Mouse (Mus musculus): ENCODE measurements at regions not wholly inside any gene's neighbourhood (a gene's known extent, or its start where the extent isn't known, plus 50 kb on each side); places are given as distances from the start of the nearest gene placed in this dataset.

DNA sequence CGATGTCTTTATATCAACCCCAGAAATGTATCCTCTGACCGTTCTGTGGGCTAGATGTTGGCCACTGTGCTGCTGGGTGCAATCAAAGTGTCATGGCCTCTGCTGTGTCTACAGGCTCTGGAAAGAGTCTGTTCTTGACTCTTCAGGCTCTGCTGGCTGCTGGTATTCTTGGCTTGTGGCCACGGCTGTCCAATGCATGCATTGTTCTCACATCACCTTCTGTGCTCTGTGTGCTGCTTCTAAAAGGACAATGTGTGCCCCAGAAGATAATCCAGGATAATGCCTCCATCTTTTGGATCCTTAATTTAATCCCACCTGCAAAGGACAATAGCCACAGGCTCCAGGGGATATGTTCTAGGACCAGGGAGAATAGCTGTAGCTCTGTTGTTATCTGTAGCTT lies 77.5 kb upstream of the Dapl1 start:
- Histone ChIP-seq H3K27ac (replicated peaks) (no peak overlapping the region), H3K27me3 (no peaks in the 10 kb centered on the region), H3K4me2 (replicated peaks) (no peak overlapping the region), H3K4me3 (no peak overlapping the region), H3K9ac (replicated peaks) (no peak overlapping the region), H3K9me3 (no peaks in the 10 kb centered on the region), H3K36me3 (no peaks in the 10 kb centered on the region), H3K4me1 (peaks cover 5% of the 10 kb centered on the region; the same call in 1 of the 2 replicates)
- ATAC-seq (ENCODE audit: low FRiP score, low read depth), result no peak
- 78% methylated on average over 3 of the region's 3 CpGs for WGBS

DNA sequence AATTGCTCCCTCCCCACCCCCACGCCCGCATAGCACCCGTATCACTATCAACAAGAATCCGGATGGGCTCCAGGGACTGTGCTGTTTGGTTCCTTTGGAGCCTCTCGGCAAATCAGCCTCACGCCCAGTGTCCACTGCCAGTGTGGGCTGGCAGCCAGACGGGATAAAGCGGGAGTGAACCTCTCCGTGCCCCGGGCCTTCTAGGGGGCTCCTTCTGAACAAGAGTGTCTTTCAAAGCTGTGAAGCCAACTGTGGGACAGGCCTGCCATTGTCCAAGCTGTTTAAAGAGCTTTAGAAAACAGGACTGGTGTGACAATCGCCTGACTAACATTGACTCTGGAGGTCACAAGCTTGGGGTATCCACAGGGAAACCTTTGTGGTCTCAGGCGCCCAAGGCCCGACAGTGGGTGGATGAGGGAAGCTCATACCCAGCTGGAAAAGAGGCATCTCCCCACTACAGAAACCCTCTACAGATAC lies 76.9 kb upstream of the Dapl1 start:
- peak; percentile 62; the same call in 1 of the 2 replicates for ATAC-seq (ENCODE audit: low FRiP score, low read depth)
- peaks cover 5% of the 10 kb centered on the region; the same call in 1 of the 2 replicates for H3K4me1 ChIP-seq
- H3K27me3 ChIP-seq, result no peaks in the 10 kb centered on the region
- H3K36me3 ChIP-seq, result no peaks in the 10 kb centered on the region
- H3K9ac ChIP-seq (replicated peaks), result no peak overlapping the region
- no peak overlapping the region for H3K4me3 ChIP-seq
- no peaks in the 10 kb centered on the region for H3K9me3 ChIP-seq
- no peak overlapping the region for H3K4me2 ChIP-seq (replicated peaks)
- no peak overlapping the region for H3K27ac ChIP-seq (replicated peaks)
- 59% methylated on average over 13 of the region's 13 CpGs for WGBS

DNA sequence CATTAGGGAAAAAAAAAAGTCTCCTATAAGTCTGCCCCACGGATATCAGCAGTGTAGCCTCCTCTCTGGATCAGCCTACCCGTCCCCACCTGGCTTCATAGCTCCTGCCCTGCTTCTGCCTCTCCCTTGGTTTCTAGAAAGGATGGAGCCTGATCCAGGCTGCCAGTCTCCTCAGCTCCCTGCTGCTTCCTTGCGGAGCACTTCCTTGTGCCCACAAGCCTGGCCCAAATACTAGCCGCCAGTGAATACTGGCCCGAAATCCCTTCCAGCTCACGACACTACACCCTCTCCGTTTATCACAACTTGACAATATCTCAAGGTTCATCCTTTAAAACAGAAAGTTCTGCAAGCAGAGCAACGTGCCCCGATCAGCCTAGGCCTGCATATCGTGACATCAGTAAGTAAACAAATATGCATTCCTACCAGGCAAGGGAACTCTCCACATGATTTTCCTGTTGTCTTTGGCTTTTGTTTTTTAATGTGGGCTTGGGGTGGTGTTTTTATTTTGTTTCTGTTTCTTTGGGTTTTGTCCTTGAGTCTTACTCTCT lies 76.3 kb upstream of the Dapl1 start:
- no peak for ATAC-seq (ENCODE audit: low FRiP score, low read depth)
- Histone ChIP-seq H3K4me3 (no peak overlapping the region), H3K4me2 (replicated peaks) (no peak overlapping the region), H3K27me3 (no peaks in the 10 kb centered on the region), H3K4me1 (peaks cover 5% of the 10 kb centered on the region; the same call in 1 of the 2 replicates), H3K9ac (replicated peaks) (no peak overlapping the region), H3K27ac (replicated peaks) (no peak overlapping the region), H3K9me3 (no peaks in the 10 kb centered on the region), H3K36me3 (no peaks in the 10 kb centered on the region)
- WGBS, result 79% methylated on average over 10 of the region's 10 CpGs

- Histone ChIP-seq H3K4me3 (no peak overlapping the region), H3K36me3 (no peaks in the 10 kb centered on the region), H3K4me2 (replicated peaks) (no peak overlapping the region), H3K27me3 (no peaks in the 10 kb centered on the region), H3K27ac (replicated peaks) (no peak overlapping the region), H3K4me1 (peaks cover 14% of the 10 kb centered on the region), H3K9me3 (no peaks in the 10 kb centered on the region), H3K9ac (replicated peaks) (no peak overlapping the region)
- ATAC-seq (ENCODE audit: low FRiP score, low read depth), result peak; percentile 32; the same call in 1 of the 2 replicates
- 69% methylated on average over 9 of the region's 9 CpGs for WGBS
Observed at GRCm38 (mm10) chr2:59414612-59415011, 69.8 kb upstream of the Dapl1 start.

DNA sequence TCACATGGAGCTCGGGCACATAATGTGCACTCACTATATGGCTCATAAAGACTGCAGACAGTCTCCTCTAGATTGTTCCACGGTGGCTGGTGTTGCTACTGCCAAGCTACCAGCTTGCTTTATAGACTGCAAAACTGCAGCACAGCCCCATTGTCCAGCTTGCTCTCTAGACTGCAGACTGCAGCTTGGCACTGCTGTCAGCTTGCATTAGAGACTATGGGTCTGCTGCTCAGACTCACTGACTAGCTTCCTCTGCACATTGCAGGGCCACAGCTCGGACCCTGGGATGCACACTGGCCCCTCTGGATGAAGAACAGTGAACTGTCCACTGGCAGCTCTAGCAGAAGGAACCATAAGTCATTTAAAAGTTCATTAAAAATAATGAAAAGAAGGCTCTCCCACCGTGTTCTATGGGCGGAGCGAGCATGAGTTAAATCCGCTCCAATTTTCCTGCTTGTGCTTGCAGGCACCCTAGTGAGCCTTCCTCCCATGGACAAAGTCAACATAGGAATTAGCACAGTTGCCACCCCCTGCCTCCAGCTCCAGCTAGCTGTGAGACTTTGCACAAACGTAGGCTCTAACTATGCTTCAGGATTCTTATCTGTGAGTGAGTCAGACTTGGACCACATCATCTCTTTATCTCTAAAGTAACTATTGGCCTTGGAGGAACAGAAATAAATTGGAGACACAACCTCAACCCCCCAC lies 67.8 kb upstream of the Dapl1 start:
- H3K36me3 ChIP-seq, result no peaks in the 10 kb centered on the region
- H3K9me3 ChIP-seq, result no peaks in the 10 kb centered on the region
- H3K4me2 ChIP-seq (replicated peaks), result no peak overlapping the region
- no peak overlapping the region for H3K4me3 ChIP-seq
- no peak for ATAC-seq (ENCODE audit: low FRiP score, low read depth)
- peaks cover 14% of the 10 kb centered on the region for H3K4me1 ChIP-seq
- H3K27me3 ChIP-seq, result no peaks in the 10 kb centered on the region
- H3K9ac ChIP-seq (replicated peaks), result no peak overlapping the region
- 67% methylated on average over 8 of the region's 8 CpGs for WGBS
- no peak overlapping the region for H3K27ac ChIP-seq (replicated peaks)

DNA sequence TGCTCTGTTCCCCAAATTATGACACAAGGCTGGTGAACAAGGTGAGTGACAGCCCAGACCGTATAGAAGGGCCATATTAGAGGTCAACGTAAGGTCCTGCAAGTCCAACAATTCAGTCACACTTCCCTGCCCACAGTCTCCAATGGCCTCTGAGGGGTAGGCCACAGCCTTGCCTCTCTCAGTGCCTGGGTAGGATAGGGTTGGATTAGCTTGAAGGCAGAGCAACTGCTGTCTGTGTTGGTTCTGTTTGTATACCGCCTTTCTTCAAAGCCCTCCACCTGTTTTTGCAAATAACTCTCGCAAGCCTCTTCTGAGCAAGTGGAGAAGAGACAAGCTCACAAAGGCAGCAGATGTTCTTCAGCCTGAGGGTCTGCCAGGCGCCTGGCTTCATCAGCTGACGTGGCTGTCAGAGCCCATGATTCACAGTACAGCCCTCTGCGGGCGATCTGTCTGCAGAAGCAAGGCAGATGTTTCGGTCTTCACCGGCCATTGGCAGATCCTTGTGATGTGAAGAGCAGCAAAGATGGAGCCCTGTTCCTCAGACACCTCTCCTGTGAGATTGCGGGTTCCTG lies 67.0 kb upstream of the Dapl1 start:
- Histone ChIP-seq H3K4me3 (no peak overlapping the region), H3K27me3 (no peaks in the 10 kb centered on the region), H3K4me1 (peaks cover 14% of the 10 kb centered on the region), H3K36me3 (no peaks in the 10 kb centered on the region), H3K9me3 (no peaks in the 10 kb centered on the region), H3K27ac (replicated peaks) (no peak overlapping the region), H3K9ac (replicated peaks) (no peak overlapping the region), H3K4me2 (replicated peaks) (no peak overlapping the region)
- WGBS, result 83% methylated on average over 11 of the region's 11 CpGs
- ATAC-seq (ENCODE audit: low FRiP score, low read depth), result no peak

DNA sequence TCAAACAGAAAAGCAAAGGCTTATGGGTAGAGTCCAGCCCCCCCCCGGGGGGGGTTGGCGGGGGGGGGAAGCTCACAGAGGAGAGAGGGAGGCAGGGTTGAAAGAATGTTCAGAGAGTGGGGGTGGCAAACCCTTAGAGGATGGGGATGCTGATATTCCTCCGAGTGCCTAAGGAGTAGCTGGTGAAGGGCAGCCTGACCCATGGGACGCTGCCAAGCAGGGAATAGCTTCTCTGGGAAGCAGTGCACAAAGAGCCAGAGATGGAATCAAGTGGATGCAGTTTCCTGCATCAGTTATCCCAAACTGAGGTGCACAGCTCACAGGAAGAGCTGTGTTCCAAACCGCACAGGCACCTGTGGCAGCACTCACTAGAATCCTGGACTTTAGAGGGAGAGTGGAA lies 64.0 kb upstream of the Dapl1 start:
- Histone ChIP-seq H3K4me2 (replicated peaks) (no peak overlapping the region), H3K9me3 (no peaks in the 10 kb centered on the region), H3K4me3 (no peak overlapping the region), H3K36me3 (no peaks in the 10 kb centered on the region), H3K27ac (replicated peaks) (no peak overlapping the region), H3K9ac (replicated peaks) (no peak overlapping the region), H3K27me3 (no peaks in the 10 kb centered on the region), H3K4me1 (peaks cover 14% of the 10 kb centered on the region)
- ATAC-seq (ENCODE audit: low FRiP score, low read depth), result no peak
- 62% methylated on average over 5 of the region's 5 CpGs for WGBS

GRCm38 (mm10) chr2:59422291-59423242 lies 61.9 kb upstream of the Dapl1 start:
- no peaks in the 10 kb centered on the region for H3K9me3 ChIP-seq
- H3K27me3 ChIP-seq, result no peaks in the 10 kb centered on the region
- H3K9ac ChIP-seq (replicated peaks), result no peak overlapping the region
- no peaks in the 10 kb centered on the region for H3K36me3 ChIP-seq
- 85% methylated on average over 10 of the region's 10 CpGs for WGBS
- 0 out of 2 replicates have a peak, but pooled peaks cover 2% of the 10 kb centered on the region for H3K4me1 ChIP-seq
- no peak for ATAC-seq (ENCODE audit: low FRiP score, low read depth)
- no peak overlapping the region for H3K4me3 ChIP-seq
- H3K27ac ChIP-seq (replicated peaks), result no peak overlapping the region
- no peak overlapping the region for H3K4me2 ChIP-seq (replicated peaks)

- ATAC-seq (ENCODE audit: low FRiP score, low read depth), result no peak
- Histone ChIP-seq H3K4me1 (no peaks in the 10 kb centered on the region), H3K9ac (replicated peaks) (no peak overlapping the region), H3K9me3 (no peaks in the 10 kb centered on the region), H3K4me3 (no peak overlapping the region), H3K4me2 (replicated peaks) (no peak overlapping the region), H3K27ac (replicated peaks) (no peak overlapping the region), H3K27me3 (no peaks in the 10 kb centered on the region), H3K36me3 (no peaks in the 10 kb centered on the region)
- 80% methylated on average over 2 of the region's 2 CpGs for WGBS
Observed at GRCm38 (mm10) chr2:59424205-59424604, 60.2 kb upstream of the Dapl1 start.

DNA sequence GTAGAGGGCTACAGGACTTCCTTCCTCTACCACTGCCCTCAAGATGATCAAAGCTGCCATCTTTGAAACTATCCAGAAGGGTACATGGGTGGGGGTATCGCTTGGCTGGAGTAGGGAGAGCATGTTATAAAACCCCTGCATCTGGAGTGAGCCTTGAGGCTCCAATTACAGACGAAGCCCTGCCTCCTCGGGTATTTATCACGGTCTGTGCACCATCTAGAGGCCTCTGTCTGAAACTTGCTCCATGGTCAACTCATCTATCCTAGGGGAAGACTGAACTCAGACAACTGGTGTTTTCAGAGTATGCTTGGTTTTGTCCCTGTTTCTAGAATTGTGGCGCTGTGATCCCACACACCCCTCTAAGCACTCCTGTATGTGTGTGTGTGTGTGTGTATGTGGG lies 59.7 kb upstream of the Dapl1 start:
- Histone ChIP-seq H3K4me1 (no peaks in the 10 kb centered on the region), H3K27ac (replicated peaks) (no peak overlapping the region), H3K4me2 (replicated peaks) (no peak overlapping the region), H3K4me3 (no peak overlapping the region), H3K27me3 (no peaks in the 10 kb centered on the region), H3K9ac (replicated peaks) (no peak overlapping the region), H3K9me3 (no peaks in the 10 kb centered on the region), H3K36me3 (no peaks in the 10 kb centered on the region)
- WGBS, result 58% methylated on average over 5 of the region's 5 CpGs
- 0 out of 2 replicates have a peak, but pooled peaks have one; percentile 44 for ATAC-seq (ENCODE audit: low FRiP score, low read depth)

GRCm38 (mm10) chr2:59425876-59426275 lies 58.6 kb upstream of the Dapl1 start:
- no peaks in the 10 kb centered on the region for H3K36me3 ChIP-seq
- H3K4me3 ChIP-seq, result no peak overlapping the region
- no peak overlapping the region for H3K4me2 ChIP-seq (replicated peaks)
- no peaks in the 10 kb centered on the region for H3K9me3 ChIP-seq
- H3K4me1 ChIP-seq, result no peaks in the 10 kb centered on the region
- no peak overlapping the region for H3K27ac ChIP-seq (replicated peaks)
- ATAC-seq (ENCODE audit: low FRiP score, low read depth), result no peak
- no peak overlapping the region for H3K9ac ChIP-seq (replicated peaks)
- H3K27me3 ChIP-seq, result no peaks in the 10 kb centered on the region
- 96% methylated on average over 4 of the region's 4 CpGs for WGBS

DNA sequence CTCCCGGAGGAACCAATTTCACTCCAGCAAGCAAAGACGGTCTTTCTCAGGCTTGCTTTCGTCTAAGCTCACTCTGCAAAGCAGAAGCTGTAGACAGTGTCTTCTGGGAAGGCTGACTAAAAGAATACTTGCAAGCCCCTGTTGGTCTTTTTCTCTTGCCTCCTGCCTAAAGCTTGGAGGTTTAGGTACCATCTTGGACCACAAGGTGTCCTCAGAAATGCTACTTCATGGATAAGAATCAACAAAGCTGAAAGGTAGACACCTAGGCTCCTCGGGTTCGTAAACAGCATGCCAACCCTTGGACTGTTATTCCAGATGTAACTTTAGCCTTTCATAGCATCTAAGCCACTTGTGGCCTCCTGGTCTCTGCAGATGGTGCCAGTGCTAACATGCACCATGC lies 53.0 kb upstream of the Dapl1 start:
- H3K4me1 ChIP-seq, result no peaks in the 10 kb centered on the region
- 90% methylated on average over 5 of the region's 5 CpGs for WGBS
- no peak overlapping the region for H3K4me2 ChIP-seq (replicated peaks)
- H3K4me3 ChIP-seq, result no peak overlapping the region
- H3K36me3 ChIP-seq, result no peaks in the 10 kb centered on the region
- no peaks in the 10 kb centered on the region for H3K9me3 ChIP-seq
- no peak overlapping the region for H3K27ac ChIP-seq (replicated peaks)
- ATAC-seq (ENCODE audit: low FRiP score, low read depth), result no peak
- no peak overlapping the region for H3K9ac ChIP-seq (replicated peaks)
- H3K27me3 ChIP-seq, result no peaks in the 10 kb centered on the region

All from midbrain, embryonic 12.5 days (tissue).